Mouse (Mus musculus) MEL (cell line): ENCODE results near the gene 1600002K03Rik.

Source experiments
- CTCF ChIP-seq, 3 experiments: IDR thresholded peaks in 2 of 3; conservative IDR thresholded peaks in 1 of 3; 2 replicates each; pipeline ENCODE4 v1.5.1; 2011 to 2012; ENCODE audit warnings: low read length in 3 of 3, low read depth in 2 of 3, mild to moderate bottlenecking in 2 of 3, improper control_type of control experiment in 1 of 3, inconsistent platforms in 1 of 3, mixed read lengths in 1 of 3, moderate library complexity in 1 of 3; ENCODE audit not compliant: control insufficient read depth in 1 of 3, insufficient read depth in 1 of 3, poor library complexity in 1 of 3, severe bottlenecking in 1 of 3
- E2F4 ChIP-seq: IDR thresholded peaks from 2 replicates; pipeline ENCODE4 v1.6.1; 2011; ENCODE audit warnings: low read depth, low read length, improper control_type of control experiment, borderline replicate concordance
- ELF1 ChIP-seq: IDR thresholded peaks from 2 replicates; pipeline ENCODE4 v1.6.1; 2014; ENCODE audit warnings: low read depth, mild to moderate bottlenecking, inconsistent platforms, low read length, improper control_type of control experiment, moderate library complexity
- EP300 ChIP-seq, 2 experiments: IDR thresholded peaks; 2 replicates each; pipeline ENCODE4 v1.6.1; 2011; ENCODE audit warnings: improper control_type of control experiment in 2 of 2, low read length in 2 of 2, low read depth in 1 of 2, mild to moderate bottlenecking in 1 of 2
- GABPA ChIP-seq: IDR thresholded peaks from 2 replicates; pipeline ENCODE4 v1.6.1; 2012; ENCODE audit warnings: low read depth, mild to moderate bottlenecking, inconsistent platforms, low read length, improper control_type of control experiment, moderate library complexity
- MAFK ChIP-seq: IDR thresholded peaks from 2 replicates; pipeline ENCODE4 v1.6.1; 2011; ENCODE audit warnings: low read depth, mild to moderate bottlenecking, low read length, improper control_type of control experiment, borderline replicate concordance
- MAZ ChIP-seq: IDR thresholded peaks from 2 replicates; pipeline ENCODE4 v1.6.1; 2012; ENCODE audit warnings: low read depth, mild to moderate bottlenecking, inconsistent platforms, low read length, improper control_type of control experiment
- POLR2A ChIP-seq, 2 experiments: IDR thresholded peaks; 2 replicates each; pipeline ENCODE4 v1.6.1; 2011 to 2012; ENCODE audit warnings: low read length in 2 of 2, mild to moderate bottlenecking in 2 of 2, control low read depth in 1 of 2, improper control_type of control experiment in 1 of 2, low read depth in 1 of 2, moderate library complexity in 1 of 2; ENCODE audit not compliant: control insufficient read depth in 1 of 2, insufficient read depth in 1 of 2, poor library complexity in 1 of 2
- POLR2AphosphoS2 ChIP-seq: IDR thresholded peaks from 2 replicates; pipeline ENCODE4 v1.6.1; 2011; ENCODE audit warnings: low read length, improper control_type of control experiment
- TAL1 ChIP-seq: IDR thresholded peaks from 2 replicates; pipeline ENCODE4 v1.6.1; 2012; ENCODE audit warnings: mild to moderate bottlenecking, inconsistent platforms, low read length, moderate library complexity, mixed read lengths
- ZC3H11A ChIP-seq: IDR thresholded peaks from 2 replicates; pipeline ENCODE4 v1.6.1; 2012; ENCODE audit warnings: low read depth, mild to moderate bottlenecking, inconsistent platforms, low read length, improper control_type of control experiment

GRCm38 (mm10) chr10:80208841-80209371 is 36.2 kb downstream of the 1600002K03Rik start:
- TF ChIP-seq MAFK (no peak), TAL1 (no peak), ELF1 (no peak), MAZ (no peak), CTCF (IDR thresholded peaks at IDR 0.05 in 2 of 3, conservative IDR thresholded peaks at IDR 0.05 in 1 of 3; ENCODE audit: control insufficient read depth in 1 of 3, insufficient read depth in 1 of 3, low read depth in 2 of 3, low read length in 3 of 3, poor library complexity in 1 of 3, severe bottlenecking in 1 of 3) (no peak), POLR2A (IDR thresholded peaks at IDR 0.05; ENCODE audit: control insufficient read depth in 1 of 2, insufficient read depth in 1 of 2, low read depth in 1 of 2, low read length in 2 of 2, poor library complexity in 1 of 2) (no peak), GABPA (no peak), E2F4 (no peak), ZC3H11A (no peak), POLR2AphosphoS2 (no peak), EP300 (IDR thresholded peaks at IDR 0.05; ENCODE audit: low read depth in 1 of 2, low read length in 2 of 2) (no peak)
